Mouse (Mus musculus): ENCODE results near the gene Tnfaip8l3.

DNA sequence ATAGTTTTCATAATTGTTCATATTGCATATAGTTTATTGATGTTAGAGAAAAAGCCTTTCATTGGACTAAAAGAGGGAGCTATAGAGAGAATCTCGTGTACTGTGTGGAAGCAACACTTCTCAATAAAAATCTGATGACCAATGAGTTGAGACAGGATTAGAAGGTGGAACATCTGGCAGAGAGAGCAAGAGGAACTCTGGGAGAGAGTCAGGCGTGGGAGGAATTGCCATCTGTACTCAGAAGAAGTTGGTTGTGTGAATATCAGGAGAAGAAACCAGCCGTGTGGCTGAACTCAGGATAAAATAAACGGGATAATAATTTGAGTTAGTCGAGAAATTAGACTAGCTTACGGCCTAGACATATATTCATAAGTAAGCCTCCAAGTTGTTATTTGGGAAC is 28.9 kb upstream of the Tnfaip8l3 start:
- TF ChIP-seq HCFC1 (IDR thresholded peaks at IDR 0.05; ENCODE audit: borderline replicate concordance, insufficient read depth, low read length) = no peak
- no peak for TF ChIP-seq ZNF384 (IDR thresholded peaks at IDR 0.05; ENCODE audit: low read depth, low read length)
- no peak for TF ChIP-seq MAFK (IDR thresholded peaks at IDR 0.05; ENCODE audit: insufficient read depth, low read depth, low read length)
- TF ChIP-seq CHD2 (IDR thresholded peaks at IDR 0.05; ENCODE audit: low read depth, low read length) = no peak
- TF ChIP-seq ZC3H11A (IDR thresholded peaks at IDR 0.05; ENCODE audit: borderline replicate concordance, low read depth, low read length) = no peak
